Mouse (Mus musculus): ENCODE results near the gene Olfr1264. TPM values are rescaled to one million over a fixed set of nuclear protein-coding genes. Genes with fewer than 3 reads are reported as not detected.

Olfr1264 gene
- total RNA-seq (2014; fragmentation: Nextera tagmentation) (not detected in 2 replicates), total RNA-seq (2017) (not detected in 2 replicates)

DNA sequence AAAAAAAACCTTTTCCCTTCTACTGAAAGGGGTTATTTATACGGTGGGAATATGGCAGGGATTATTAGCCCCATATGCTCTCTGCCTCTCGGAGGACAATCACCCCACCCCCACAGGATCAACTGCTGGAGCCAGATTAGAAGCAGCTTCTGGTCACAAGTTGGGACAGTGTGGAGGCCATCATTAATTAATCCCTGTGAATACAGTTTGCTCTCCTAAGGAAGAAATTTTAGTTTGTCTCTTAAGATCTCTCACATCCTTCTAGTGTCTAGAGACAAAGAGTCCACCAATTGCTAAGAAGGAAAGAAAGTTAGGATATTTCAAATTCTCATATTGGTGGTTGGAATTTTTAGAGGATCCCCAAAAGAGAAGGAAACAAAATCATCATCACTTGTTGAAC is at the start of gene Olfr1264:
Gene Olfr1264 (minus strand): TSS at position 101 of the 400 bp plus-strand sequence.
- ATAC-seq (replicated peaks; ENCODE audit: poor library complexity, severe bottlenecking), result no peak

DNA sequence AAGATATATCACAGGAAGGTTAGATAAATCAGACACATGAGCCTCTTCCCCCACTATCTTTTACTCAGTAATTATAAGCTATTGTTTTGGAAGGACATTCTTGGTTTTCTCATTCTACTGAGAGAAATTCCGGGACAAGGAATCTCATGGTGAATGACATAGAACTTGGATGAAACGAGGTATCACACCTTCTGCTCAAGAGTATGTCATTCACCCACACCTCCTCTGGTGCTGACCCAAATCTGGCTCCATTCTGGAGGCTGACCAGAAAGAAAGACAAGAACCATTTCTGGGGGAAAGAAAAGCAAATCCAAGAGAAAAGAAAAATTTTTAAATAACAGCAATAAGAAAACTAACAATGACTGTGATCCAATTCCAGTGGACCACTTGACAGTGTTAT is 44.7 kb upstream of the Olfr1264 start:
- no peak for ATAC-seq (replicated peaks; ENCODE audit: poor library complexity, severe bottlenecking)

DNA sequence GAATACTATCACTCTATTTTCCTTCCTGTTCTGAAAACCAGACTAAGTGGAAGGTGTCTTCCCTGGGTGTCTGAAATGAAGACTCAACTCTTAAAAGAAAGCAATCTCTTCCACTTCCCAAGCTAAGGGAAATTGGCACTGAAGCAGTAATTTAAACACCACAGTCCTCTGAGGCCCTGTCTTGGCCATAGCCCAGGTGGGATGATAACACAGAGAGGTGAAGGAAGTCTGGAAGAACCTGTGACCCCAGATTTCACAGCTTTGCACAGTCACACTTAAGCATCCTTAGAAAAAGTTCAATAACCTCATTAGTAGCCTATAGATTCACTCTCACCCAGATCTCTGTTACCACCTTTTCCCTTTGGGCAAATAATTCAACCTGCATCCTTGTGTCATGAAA is 38.1 kb upstream of the Olfr1264 start, which contains the start of gene Olfr140:
Gene Olfr140 (minus strand): TSS at position 101 of the 400 bp plus-strand sequence.
- no peak for ATAC-seq (replicated peaks; ENCODE audit: poor library complexity, severe bottlenecking)

DNA sequence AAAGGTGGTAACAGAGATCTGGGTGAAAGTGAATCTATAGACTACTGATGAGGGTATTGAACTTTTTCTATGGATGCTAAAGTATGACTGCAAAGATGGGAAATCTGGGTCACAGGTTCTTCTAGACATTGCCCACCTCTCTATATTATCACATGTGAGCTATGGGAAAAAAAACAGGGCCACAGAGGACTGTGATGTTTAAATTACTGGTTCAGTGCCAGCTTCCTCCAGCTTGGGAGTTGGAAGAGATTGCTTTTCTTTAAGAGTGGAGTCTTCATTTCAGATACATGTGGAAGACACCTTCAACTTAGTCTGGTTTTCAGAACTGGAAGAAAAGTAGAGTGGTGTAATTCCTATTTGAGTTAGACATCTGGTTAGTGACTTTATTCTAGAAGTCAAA is 9.7 kb upstream of the Olfr1264 start, which contains the start of gene Olfr1265:
Gene Olfr1265 (plus strand): TSS at position 301 of the 400 bp plus-strand sequence.
- ATAC-seq (replicated peaks; ENCODE audit: poor library complexity, severe bottlenecking), result no peak

- ATAC-seq (replicated peaks; ENCODE audit: poor library complexity, severe bottlenecking), result no peak
These were observed 13.5 kb downstream of the Olfr1264 start, which contains the start of gene Olfr1263 for GRCm38 (mm10) chr2:90011831-90012230. TSS of gene Olfr1263 (plus strand) at chr2:90012131.

DNA sequence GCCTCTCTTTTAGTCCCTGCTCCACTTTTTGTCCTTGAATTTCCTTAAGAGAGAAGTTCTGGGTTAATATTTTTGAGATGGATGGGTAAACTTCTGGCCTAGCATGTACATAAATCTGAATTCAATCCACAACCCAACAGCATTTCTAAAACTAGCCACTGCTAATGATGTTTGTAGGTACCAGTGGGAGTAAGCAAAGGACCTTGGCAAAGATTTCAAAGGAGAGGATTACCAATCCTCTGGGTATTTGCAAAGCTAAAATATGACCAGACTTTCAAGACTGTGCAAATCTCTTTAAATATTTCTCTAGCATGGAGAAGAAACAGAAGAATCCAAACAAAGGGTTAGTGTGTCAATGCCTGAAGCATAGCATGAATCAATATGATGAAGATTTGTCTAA is 25.5 kb downstream of the Olfr1264 start, which contains the start of gene Olfr1262:
Gene Olfr1262 (plus strand): TSS at position 301 of the 400 bp plus-strand sequence.
- ATAC-seq (replicated peaks; ENCODE audit: poor library complexity, severe bottlenecking), result no peak

GRCm38 (mm10) chr2:89990921-89991320 is 34.5 kb downstream of the Olfr1264 start, which contains the start of gene Olfr1261:
TSS of gene Olfr1261 (plus strand) at chr2:89991221.
- ATAC-seq (replicated peaks; ENCODE audit: poor library complexity, severe bottlenecking), result no peak

- ATAC-seq (replicated peaks; ENCODE audit: poor library complexity, severe bottlenecking), result no peak
These were observed 47.7 kb downstream of the Olfr1264 start for GRCm38 (mm10) chr2:89977709-89978108.

DNA sequence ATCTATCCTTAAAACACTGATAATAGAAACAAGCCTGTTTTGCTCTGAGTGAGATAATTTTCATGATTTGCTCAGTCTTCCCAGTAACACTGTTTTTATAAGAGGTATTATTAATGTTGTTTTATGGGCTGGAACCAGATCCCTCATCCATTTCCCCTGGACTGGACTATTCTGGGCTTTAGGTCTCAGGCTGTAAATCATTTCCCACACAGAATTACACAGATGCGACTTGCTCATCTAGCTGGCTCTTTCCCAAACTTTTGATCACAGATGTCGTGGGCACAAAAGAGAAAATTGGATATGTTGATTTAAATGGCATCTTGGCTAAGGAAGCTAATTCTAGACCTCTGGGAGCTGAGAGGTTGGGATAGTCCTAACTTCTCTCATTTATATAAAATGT is 51.2 kb downstream of the Olfr1264 start, which contains the start of gene Olfr1260:
Gene Olfr1260 (plus strand): TSS at position 157 of the 400 bp plus-strand sequence.
- ATAC-seq (replicated peaks; ENCODE audit: poor library complexity, severe bottlenecking), result no peak

Other genes with a start within 250 kb of the Olfr1264 start
- not detected in 2 replicates for gene Olfr1254, start 232.0 kb downstream of the Olfr1264 start, total RNA-seq (2014; fragmentation: Nextera tagmentation)
- gene Olfr1254, start 232.0 kb downstream of the Olfr1264 start, total RNA-seq (2017), result not detected in 2 replicates
- gene Olfr1255, start 213.5 kb downstream of the Olfr1264 start, total RNA-seq (2014; fragmentation: Nextera tagmentation), result not detected in 2 replicates
- gene Olfr1255, start 213.5 kb downstream of the Olfr1264 start, total RNA-seq (2017), result not detected in 2 replicates
- not detected in 2 replicates for gene Olfr1256, start 184.0 kb downstream of the Olfr1264 start, total RNA-seq (2014; fragmentation: Nextera tagmentation)
- not detected in 2 replicates for gene Olfr1256, start 184.0 kb downstream of the Olfr1264 start, total RNA-seq (2017)
- not detected in 2 replicates for gene Olfr48, start 177.4 kb downstream of the Olfr1264 start, total RNA-seq (2014; fragmentation: Nextera tagmentation)
- not detected in 2 replicates for gene Olfr48, start 177.4 kb downstream of the Olfr1264 start, total RNA-seq (2017)
- not detected in 2 replicates for gene Olfr1257, start 147.1 kb downstream of the Olfr1264 start, total RNA-seq (2014; fragmentation: Nextera tagmentation)
- not detected in 2 replicates for gene Olfr1257, start 147.1 kb downstream of the Olfr1264 start, total RNA-seq (2017)
- gene Olfr1258, start 98.3 kb downstream of the Olfr1264 start, total RNA-seq (2014; fragmentation: Nextera tagmentation), result not detected in 2 replicates
- not detected in 2 replicates for gene Olfr1258, start 98.3 kb downstream of the Olfr1264 start, total RNA-seq (2017)
- gene Olfr1259, start 76.9 kb downstream of the Olfr1264 start, total RNA-seq (2014; fragmentation: Nextera tagmentation), result not detected in 2 replicates
- gene Olfr1259, start 76.9 kb downstream of the Olfr1264 start, total RNA-seq (2017), result not detected in 2 replicates
- not detected in 2 replicates for gene Olfr1260, start 51.2 kb downstream of the Olfr1264 start, total RNA-seq (2014; fragmentation: Nextera tagmentation)
- gene Olfr1260, start 51.2 kb downstream of the Olfr1264 start, total RNA-seq (2017), result not detected in 2 replicates
- not detected in 2 replicates for gene Olfr1261, start 34.4 kb downstream of the Olfr1264 start, total RNA-seq (2014; fragmentation: Nextera tagmentation)
- not detected in 2 replicates for gene Olfr1261, start 34.4 kb downstream of the Olfr1264 start, total RNA-seq (2017)
- gene Olfr1262, start 25.4 kb downstream of the Olfr1264 start, total RNA-seq (2014; fragmentation: Nextera tagmentation), result not detected in 2 replicates
- gene Olfr1262, start 25.4 kb downstream of the Olfr1264 start, total RNA-seq (2017), result not detected in 2 replicates
- not detected in 2 replicates for gene Olfr1263, start 13.4 kb downstream of the Olfr1264 start, total RNA-seq (2014; fragmentation: Nextera tagmentation)
- gene Olfr1263, start 13.4 kb downstream of the Olfr1264 start, total RNA-seq (2017), result not detected in 2 replicates
- gene Olfr1265, start 9.8 kb upstream of the Olfr1264 start, total RNA-seq (2014; fragmentation: Nextera tagmentation), result not detected in 2 replicates
- not detected in 2 replicates for gene Olfr1265, start 9.8 kb upstream of the Olfr1264 start, total RNA-seq (2017)
- not detected in 2 replicates for gene Olfr140, start 38.0 kb upstream of the Olfr1264 start, total RNA-seq (2014; fragmentation: Nextera tagmentation)
- gene Olfr140, start 38.0 kb upstream of the Olfr1264 start, total RNA-seq (2017), result not detected in 2 replicates
- not detected in 2 replicates for gene Olfr1269, start 95.8 kb upstream of the Olfr1264 start, total RNA-seq (2014; fragmentation: Nextera tagmentation)
- not detected in 2 replicates for gene Olfr1269, start 95.8 kb upstream of the Olfr1264 start, total RNA-seq (2017)
- gene Olfr32, start 116.7 kb upstream of the Olfr1264 start, total RNA-seq (2014; fragmentation: Nextera tagmentation), result not detected in 2 replicates
- gene Olfr32, start 116.7 kb upstream of the Olfr1264 start, total RNA-seq (2017), result not detected in 2 replicates
- gene Olfr1270, start 127.5 kb upstream of the Olfr1264 start, total RNA-seq (2014; fragmentation: Nextera tagmentation), result not detected in 2 replicates
- gene Olfr1270, start 127.5 kb upstream of the Olfr1264 start, total RNA-seq (2017), result not detected in 2 replicates
- not detected in 2 replicates for gene Olfr1506, start 198.9 kb upstream of the Olfr1264 start, total RNA-seq (2014; fragmentation: Nextera tagmentation)
- gene Olfr1506, start 198.9 kb upstream of the Olfr1264 start, total RNA-seq (2017), result not detected in 2 replicates
- gene Olfr142, start 232.0 kb upstream of the Olfr1264 start, total RNA-seq (2014; fragmentation: Nextera tagmentation), result not detected in 2 replicates
- gene Olfr142, start 232.0 kb upstream of the Olfr1264 start, total RNA-seq (2017), result not detected in 2 replicates
- gene Olfr1271, start 245.5 kb upstream of the Olfr1264 start, total RNA-seq (2014; fragmentation: Nextera tagmentation), result not detected in 2 replicates
- gene Olfr1271, start 245.5 kb upstream of the Olfr1264 start, total RNA-seq (2017), result not detected in 2 replicates